Mouse (Mus musculus) cerebellum, postnatal 25 days (tissue): ENCODE measurements at regions not wholly inside any gene's neighbourhood (a gene's known extent, or its start where the extent isn't known, plus 50 kb on each side); places are given as distances from the start of the nearest gene placed in this dataset.

Source experiments
- DNase-seq, 2 experiments: peaks; one replicate each; pipeline ENCODE4 v3.0.0; 2021; ENCODE audit warnings: mixed read lengths in 2 of 2

DNA sequence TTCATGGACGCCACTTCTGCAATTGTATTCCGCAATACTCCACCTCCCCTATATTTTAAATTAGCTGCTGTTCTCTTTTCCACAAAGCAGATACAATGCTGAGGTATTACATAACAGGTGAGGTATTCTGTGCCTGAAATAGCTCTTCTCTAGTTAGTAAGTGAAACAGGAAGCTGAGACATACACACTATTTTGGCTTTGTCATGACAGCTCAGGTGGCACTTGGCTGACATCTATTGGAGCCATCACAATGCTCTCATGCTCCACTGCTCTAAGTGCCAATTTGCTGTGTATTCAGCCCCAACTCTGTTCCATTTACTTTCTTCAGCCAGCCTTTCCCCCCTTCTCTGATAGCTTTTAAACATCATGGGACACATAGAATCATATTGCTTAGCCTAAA lies 743.7 kb upstream of the Car10 start:
- DNase-seq, result peak; percentile 6 to 15

- DNase-seq, result no peak
Measured at GRCm38 (mm10) chr11:92336545-92336944, 759.2 kb upstream of the Kif2b start.

DNA sequence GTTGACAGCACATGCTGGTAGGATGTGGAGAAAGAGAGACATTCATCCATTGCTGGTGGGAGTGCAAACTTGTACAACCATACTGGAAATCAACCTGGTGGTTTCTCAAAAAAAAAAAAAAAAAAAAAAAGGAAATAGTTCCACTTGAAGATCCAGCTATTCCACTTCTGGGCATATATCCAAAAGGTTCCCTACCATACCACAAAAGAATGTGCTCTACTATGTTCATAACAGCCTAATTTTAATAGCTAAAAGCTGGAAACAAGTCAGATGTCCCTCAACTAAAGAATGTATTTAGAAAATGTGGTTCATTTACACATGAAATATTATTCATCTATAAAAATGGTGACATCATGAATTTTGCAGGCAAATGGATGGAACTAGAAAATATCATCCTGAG lies 757.9 kb upstream of the Kif2b start:
- no peak for DNase-seq

DNA sequence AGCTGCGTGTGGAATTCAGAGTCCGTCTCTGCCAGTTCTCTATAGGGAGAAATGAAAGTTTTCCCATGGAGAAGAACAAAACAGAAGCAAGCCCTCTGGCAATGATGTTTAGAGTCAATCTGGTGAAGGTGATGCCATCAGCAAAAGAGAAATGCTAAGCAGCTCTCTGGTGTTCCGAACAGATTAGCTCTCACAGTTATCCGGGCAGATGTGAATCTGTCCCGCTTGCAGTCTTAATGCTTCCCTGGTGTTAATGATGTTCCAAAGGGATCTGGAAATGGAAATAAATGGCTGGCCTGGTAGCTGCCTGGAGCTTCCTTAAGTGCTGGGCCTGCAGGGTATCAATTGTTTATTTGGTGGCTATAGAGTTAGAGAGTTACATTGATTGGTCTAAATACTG lies 725.7 kb upstream of the Kif2b start:
- no peak for DNase-seq
